Mouse (Mus musculus) spleen, adult 18-20 months (tissue): ENCODE data around the gene Slc25a28.

Experiments used
- DNase-seq, 2 experiments: peaks; one replicate each; pipeline ENCODE4 v3.0.0; 2022; ENCODE audit warnings: mixed read lengths in 2 of 2

Slc25a28 gene

DNA sequence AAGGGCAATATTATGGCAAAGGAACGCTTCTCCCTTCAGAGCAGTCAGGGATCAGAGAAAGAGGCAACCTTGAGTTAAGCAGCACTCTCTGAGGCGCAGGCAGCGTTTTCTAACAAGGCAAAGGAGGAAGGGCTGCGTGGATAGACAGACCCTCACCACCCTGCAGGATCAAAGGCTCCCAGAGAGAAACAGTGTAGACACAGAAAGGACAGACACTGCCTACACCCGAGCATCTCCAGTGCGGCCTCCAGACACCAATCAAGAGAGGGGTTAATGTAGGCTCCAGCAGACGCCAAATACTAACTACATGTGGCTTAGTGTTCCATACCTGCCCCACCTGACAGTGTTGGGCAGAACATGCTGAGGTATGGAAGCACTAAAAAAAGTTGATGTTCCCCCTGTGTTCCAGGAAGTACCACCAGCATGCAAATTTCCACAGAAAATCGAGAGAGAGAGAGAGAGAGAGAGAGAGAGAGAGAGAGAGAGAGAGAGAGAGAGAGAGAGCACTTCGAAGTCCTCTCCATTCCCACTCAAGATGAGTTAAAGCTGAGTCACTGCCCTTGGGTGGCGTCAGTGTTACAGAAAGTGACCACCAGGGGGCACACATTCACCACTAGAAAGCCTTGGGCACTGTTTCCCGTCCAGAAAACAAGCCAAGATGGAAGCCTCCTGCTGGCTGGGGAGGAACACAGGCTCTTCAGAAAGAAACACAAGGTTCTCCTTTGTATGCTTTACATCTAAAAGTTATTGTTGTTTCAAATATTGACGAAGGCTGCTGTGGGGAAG is 44.0 kb downstream of the Slc25a28 start:
- DNase-seq: peak; percentile 54 to 76

DNA sequence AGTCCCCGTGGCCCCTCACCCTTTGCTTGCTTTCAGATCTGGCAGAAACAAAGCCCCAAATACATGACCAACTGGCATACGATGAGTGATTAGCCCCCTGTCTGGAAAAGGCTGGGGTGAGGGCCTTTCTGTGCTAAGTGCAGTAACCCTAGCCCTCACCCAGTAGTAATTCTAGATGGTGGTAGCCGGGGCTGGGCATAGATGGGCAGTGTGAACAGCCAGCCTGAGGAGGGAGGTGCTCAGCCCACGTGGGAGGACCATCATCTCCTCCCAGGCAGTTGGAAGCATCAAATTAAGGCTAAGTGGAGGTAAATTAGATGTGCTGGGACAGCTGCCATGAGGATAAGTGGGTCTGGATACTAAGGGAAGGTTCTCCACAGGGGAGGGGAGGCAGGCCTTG is 45.6 kb downstream of the Slc25a28 start:
- no peak for DNase-seq

DNA sequence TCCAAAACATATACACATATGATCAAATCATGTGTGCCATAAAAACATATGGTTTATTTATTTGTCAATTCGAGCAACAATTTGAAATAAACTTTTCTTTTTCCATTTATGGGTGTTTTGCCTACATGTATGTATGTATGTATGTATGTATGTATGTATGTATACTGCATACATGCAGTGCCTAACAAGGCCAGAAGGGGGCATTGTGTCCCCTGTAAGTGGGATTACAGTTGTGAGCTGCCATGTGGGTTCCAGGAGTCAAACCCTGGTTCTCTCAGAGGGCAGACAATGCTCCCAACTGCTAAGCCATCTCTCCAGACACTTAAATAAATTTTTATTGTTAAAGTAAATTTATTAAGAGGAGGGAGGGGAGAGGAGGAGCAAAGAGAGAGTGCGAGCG is 47.3 kb downstream of the Slc25a28 start:
- DNase-seq: no peak

DNA sequence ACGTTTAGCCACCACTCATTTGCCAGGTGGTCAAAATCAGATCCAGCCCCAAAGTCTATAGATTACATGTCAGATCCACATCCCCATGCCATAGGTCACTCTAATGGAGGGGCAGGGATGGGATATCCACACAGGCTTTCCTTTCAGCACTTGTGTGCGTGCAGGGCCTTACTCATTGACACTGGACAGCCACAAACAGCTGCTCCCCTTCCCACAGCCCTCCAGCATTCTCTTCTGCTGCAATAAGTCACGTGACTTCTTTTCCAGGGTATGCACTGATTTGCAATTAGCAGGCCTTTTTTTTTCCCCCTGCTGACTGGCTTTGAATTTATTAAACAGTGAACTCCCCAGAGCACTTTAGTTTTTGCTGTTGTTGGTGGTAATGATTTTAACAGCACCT is 48.5 kb downstream of the Slc25a28 start:
- no peak for DNase-seq

DNA sequence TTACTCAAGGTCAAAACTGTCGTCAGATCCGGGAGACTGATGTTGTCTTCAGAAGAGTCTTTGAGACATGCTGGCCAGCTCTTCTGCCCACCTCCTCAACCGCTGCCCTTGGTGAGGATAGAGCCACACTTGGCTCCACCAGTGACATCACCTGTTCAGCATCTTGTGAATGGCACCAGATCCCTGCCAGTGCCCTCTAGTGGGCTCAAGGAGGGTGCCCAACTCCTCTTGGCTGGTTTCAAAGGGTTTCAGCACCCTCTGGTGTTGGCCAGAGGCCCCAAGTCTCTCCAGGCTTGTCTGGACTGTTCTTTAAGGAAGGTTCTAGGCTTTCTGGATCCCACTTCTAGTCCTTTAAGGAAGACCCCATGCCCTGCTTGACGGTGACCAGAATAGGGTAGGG is 50.8 kb downstream of the Slc25a28 start:
- DNase-seq: peak; percentile 46 to 60

DNA sequence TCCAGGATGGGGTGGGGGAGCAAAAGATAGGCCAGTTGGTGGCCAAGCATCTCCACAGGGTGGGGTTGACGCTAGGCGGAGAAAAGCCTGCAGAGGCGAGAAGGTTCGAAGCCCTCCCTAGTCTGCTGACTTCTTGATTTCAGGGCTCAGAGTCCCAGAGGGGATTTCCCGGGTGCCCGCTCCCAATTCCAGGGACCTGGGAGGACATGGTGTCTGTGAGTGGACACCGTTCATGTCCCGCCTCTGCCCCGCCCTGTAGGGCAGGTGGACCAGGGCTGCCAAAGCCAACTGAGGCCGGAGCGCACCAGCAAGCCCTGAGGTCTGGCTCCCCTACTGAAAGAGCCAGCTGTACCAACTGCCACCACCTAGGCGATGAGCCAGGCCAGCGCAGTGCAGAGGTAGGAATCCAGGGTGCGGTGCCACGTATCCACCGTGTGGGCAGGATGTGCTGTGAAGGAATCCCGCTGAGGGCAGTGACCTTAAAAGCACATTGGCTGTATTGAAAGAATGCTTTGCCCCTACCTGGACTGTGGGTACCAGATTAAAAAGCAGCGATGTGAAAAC is 54.7 kb downstream of the Slc25a28 start:
- DNase-seq: no peak

DNA sequence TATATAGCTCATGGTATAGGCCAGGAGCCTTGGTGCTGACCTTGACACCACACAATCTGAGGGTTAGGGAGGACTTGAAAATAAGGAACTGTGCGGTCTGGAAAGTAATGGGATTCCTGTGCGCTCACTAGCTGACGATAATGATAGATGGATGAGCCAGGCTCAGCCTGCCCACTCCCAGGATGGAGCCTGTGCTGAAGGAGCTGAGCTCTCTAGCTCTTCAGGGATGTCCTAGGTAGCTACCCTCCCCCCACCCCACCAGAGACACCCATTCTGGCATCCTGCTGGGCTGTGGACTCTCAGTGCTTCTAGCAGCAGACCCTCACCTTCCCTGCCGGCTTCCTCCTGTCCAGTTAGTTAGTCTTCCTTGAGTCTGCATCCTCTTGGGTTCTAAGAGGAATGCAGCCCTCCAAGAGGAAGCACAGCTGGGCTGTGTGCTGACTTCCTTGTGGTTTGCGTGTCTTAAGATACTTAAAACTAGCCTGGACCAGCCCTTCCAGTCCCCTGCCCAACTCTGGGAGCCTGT is 56.1 kb downstream of the Slc25a28 start:
- DNase-seq: no peak

DNA sequence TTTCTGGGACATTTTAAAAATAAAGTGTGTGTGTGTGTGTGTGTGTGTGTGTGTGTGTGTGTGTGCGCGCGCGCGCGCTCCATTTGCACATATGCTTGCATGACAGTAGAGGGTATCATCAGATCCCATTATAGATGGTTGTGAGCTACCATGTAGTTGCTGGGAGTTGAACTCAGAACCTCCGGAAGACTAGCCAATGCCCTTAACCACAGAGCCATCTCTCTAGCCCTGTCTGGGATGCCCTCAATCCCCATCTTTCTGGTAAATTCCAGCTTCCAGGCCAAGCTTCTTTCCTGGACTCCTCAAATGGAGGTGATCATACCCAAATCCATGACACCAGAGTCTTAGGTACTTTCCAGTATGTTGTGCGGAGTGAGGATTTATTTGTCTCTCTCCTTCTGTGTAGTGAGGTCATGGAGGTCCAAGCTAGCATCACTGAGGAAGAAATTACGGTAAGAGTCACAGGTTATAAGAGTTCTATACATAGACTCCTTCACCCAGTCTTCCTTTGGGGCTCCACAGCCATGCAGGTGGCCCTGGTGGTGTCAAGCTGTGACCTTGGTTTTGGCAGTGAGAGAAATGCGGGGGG is 56.8 kb downstream of the Slc25a28 start:
- DNase-seq: no peak

DNA sequence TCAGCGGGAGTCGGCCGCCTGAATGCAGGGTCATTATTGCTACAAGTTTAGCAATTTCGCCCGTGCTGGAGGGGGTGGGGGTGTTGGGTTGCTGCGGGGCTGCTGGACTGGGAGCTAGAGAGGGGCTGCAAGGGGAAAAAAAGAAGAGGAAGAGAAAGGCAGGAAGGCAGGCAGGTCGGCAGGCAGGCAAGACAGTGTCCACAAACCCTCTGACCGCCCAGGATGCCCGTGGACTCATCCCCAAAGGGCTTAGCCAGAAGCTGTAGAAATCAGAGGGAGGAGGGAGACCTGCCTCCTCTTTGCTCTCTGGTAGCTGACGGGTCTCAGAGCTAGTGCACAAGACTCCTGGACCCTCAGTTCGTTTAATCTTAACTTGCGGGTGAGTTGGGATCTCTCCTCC is 57.8 kb downstream of the Slc25a28 start:
- no peak for DNase-seq

DNA sequence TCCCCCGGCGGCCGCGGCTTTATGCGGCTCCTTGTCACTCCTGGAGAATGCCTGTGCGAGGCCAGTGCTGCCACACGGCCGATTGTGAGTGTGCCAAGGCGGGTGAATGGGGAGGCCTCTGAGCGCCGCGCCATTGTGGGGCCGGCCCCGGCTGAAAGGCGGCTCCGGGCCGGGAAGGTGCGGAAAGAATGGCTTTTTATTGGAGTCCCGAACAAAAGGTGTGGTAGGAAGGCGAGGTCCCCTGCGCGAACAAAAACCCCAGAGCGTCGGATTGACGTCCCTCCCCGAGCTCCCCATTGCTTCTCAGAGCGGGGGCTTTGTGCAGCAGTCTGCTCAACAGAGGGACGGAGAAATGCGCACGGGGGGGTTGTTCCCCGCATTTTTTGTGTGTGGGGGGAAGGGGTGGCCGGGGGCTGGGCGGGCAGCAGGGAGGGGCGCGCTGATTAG is 58.2 kb downstream of the Slc25a28 start:
- DNase-seq: no peak

DNA sequence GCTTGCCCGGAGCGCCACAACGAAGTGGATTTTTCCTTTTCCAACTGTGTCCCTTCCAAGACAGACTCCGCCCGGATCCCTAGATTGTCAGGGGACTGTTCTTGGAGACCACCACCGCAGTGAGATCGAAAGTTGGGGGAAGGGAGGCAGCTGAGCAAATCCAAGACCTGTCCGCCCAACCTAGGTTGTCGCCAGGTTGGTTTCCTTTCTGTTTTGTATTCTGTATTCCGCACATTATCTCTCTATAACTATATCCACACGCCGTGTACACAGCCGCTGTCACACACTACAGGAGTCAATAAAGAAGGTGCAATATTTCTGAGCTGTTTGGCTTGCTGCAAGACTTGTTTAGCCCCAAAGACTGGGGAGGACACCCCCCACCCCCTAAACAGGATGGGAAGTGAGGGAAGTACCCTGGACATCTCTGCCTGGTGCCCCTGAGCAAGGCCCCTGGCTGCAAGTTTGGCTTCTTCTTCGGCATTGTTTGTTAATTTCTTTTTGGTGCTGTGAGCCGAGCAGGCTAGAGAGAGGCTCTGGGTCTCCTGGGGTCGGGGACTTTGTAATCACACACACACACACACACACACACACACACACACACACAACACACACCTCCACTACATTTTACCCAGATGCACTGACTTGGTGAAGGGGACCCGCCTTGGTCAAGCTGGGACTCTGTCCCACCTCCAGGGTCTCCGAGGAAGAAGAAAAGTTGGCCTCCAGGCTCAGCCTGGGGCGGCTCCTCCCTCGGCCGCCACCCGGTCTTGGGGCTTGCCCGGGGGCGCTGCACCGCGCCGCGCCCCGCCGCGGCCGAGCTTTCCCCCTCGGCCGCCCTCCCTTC is 58.9 kb downstream of the Slc25a28 start:
- DNase-seq: no peak

DNA sequence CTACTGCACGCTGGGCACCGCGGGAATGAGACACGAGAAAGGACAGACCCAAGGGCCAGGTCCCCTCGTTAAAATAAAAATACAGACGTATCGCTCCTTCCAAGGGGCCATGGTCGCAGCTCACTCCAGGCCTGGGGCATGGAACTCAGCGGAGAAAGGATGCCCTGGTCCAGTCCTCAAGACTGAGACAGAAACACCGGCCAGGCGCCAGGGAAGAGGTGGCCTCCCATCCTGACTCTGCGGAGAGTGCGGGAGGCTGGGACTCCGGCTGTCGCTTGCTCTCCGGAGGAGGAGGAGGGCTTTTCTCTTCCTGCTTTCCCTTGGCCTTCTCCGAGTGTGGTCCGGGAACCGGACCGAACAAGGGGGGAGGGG is 59.6 kb downstream of the Slc25a28 start:
- DNase-seq: no peak

DNA sequence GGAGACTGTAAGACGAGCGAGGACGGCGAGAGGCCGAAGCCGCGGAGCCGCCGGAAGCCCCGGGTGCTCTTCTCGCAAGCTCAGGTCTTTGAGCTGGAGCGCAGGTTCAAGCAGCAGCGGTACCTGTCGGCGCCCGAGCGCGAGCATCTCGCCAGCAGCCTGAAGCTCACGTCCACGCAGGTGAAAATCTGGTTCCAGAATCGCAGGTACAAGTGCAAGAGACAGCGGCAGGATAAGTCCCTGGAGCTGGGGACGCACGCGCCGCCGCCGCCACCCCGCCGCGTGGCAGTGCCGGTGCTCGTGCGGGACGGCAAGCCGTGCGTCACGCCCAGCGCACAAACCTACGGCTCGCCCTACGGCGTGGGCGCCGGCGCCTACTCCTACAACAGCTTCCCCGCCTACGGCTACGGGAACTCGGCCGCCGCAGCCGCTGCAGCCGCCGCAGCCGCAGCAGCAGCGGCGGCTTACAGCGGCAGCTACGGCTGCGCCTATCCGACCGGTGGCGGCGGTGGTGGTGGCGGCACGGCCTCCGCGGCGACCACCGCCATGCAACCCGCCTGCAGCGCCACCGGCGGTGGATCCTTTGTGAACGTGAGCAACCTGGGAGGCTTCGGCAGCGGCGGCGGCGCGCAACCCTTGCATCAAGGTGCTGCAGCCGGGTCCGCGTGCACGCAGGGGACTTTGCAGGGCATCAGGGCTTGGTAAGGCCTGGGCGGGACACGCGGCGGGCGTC is 60.2 kb downstream of the Slc25a28 start:
- DNase-seq: peak in 1 of 2 experiments; percentile 39
